Mouse (Mus musculus) MEL (cell line): ENCODE results near the gene Mettl26. TPM values are rescaled to one million over a fixed set of nuclear protein-coding genes. Genes with fewer than 3 reads are reported as not detected.

Source experiments
- DNase-seq: peaks from one replicate; pipeline ENCODE4 v3.0.0; 2011; ENCODE audit warnings: low read depth, low spot score
- H3K27ac ChIP-seq: 2 replicates; pipeline ENCODE4 v1.5.1; 2012; ENCODE audit warnings: low read depth, mild to moderate bottlenecking, control low read depth, low read length, moderate library complexity; ENCODE audit not compliant: control insufficient read depth
- H3K27me3 ChIP-seq, 2 experiments: fragments of 150-350 bp in 1 of 2; sonication (generic) in 1 of 2; 2 replicates each; pipeline ENCODE4 v1.6.1; 2012; ENCODE audit warnings: low read length in 2 of 2, mild to moderate bottlenecking in 2 of 2, improper control_type of control experiment in 1 of 2, moderate library complexity in 1 of 2; ENCODE audit not compliant: insufficient read depth in 2 of 2, control insufficient read depth in 1 of 2
- H3K36me3 ChIP-seq, 2 experiments: 2 replicates each; pipeline ENCODE4 v1.6.1; 2012 to 2014; ENCODE audit warnings: low read length in 2 of 2, improper control_type of control experiment in 1 of 2, inconsistent platforms in 1 of 2, mild to moderate bottlenecking in 1 of 2; ENCODE audit not compliant: insufficient read depth in 2 of 2, control insufficient read depth in 1 of 2
- H3K4me1 ChIP-seq, 2 experiments: fragments of 150-350 bp in 1 of 2; sonication (generic) in 1 of 2; 2 replicates each; pipeline ENCODE4 v1.6.1; 2012; ENCODE audit warnings: low read length in 2 of 2, improper control_type of control experiment in 1 of 2, mild to moderate bottlenecking in 1 of 2; ENCODE audit not compliant: insufficient read depth in 2 of 2, control insufficient read depth in 1 of 2
- H3K4me3 ChIP-seq, 2 experiments: fragments of 150-350 bp in 1 of 2; sonication (generic) in 1 of 2; 2 replicates each; pipeline ENCODE4 v1.5.1; 2012; ENCODE audit warnings: low read depth in 2 of 2, low read length in 2 of 2, mild to moderate bottlenecking in 2 of 2, moderate library complexity in 2 of 2, control low read depth in 1 of 2, improper control_type of control experiment in 1 of 2; ENCODE audit not compliant: control insufficient read depth in 1 of 2, insufficient read depth in 1 of 2
- H3K79me2 ChIP-seq: 2 replicates; pipeline ENCODE4 v1.6.1; 2012; ENCODE audit warnings: mild to moderate bottlenecking, low read length, moderate library complexity; ENCODE audit not compliant: control insufficient read depth, poor library complexity, insufficient read depth
- H3K9ac ChIP-seq: 2 replicates; pipeline ENCODE4 v1.6.1; 2012; ENCODE audit warnings: low read depth, mild to moderate bottlenecking, control low read depth, low read length, moderate library complexity; ENCODE audit not compliant: control insufficient read depth, poor library complexity, severe bottlenecking
- H3K9me3 ChIP-seq: fragments of 150-350 bp; sonication (generic); replicated peaks from 2 replicates; pipeline ENCODE4 v1.6.1; 2012; ENCODE audit warnings: mild to moderate bottlenecking, low read length, improper control_type of control experiment, moderate library complexity; ENCODE audit not compliant: insufficient read depth
- BHLHE40 ChIP-seq: IDR thresholded peaks from 2 replicates; pipeline ENCODE4 v1.6.1; 2012; ENCODE audit warnings: low read depth, mild to moderate bottlenecking, inconsistent platforms, low read length, improper control_type of control experiment, borderline replicate concordance
- CHD2 ChIP-seq: IDR thresholded peaks from 2 replicates; pipeline ENCODE4 v1.6.1; 2011; ENCODE audit warnings: low read length, improper control_type of control experiment
- CTCF ChIP-seq, 3 experiments: IDR thresholded peaks in 2 of 3; conservative IDR thresholded peaks in 1 of 3; 2 replicates each; pipeline ENCODE4 v1.5.1; 2011 to 2012; ENCODE audit warnings: low read length in 3 of 3, low read depth in 2 of 3, mild to moderate bottlenecking in 2 of 3, improper control_type of control experiment in 1 of 3, inconsistent platforms in 1 of 3, mixed read lengths in 1 of 3, moderate library complexity in 1 of 3; ENCODE audit not compliant: control insufficient read depth in 1 of 3, insufficient read depth in 1 of 3, poor library complexity in 1 of 3, severe bottlenecking in 1 of 3
- ELF1 ChIP-seq: IDR thresholded peaks from 2 replicates; pipeline ENCODE4 v1.6.1; 2014; ENCODE audit warnings: low read depth, mild to moderate bottlenecking, inconsistent platforms, low read length, improper control_type of control experiment, moderate library complexity
- GATA1 ChIP-seq: IDR thresholded peaks from 2 replicates; pipeline ENCODE4 v1.6.1; 2011; ENCODE audit warnings: low read depth, low read length, improper control_type of control experiment
- HCFC1 ChIP-seq: IDR thresholded peaks from 2 replicates; pipeline ENCODE4 v1.6.1; 2012; ENCODE audit warnings: low read depth, mild to moderate bottlenecking, inconsistent platforms, low read length, improper control_type of control experiment, moderate library complexity
- KAT2A ChIP-seq: conservative IDR thresholded peaks from 2 replicates; pipeline ENCODE4 v1.6.1; 2012; ENCODE audit warnings: low read depth, low read length, improper control_type of control experiment, inconsistent platforms
- MAFK ChIP-seq: IDR thresholded peaks from 2 replicates; pipeline ENCODE4 v1.6.1; 2011; ENCODE audit warnings: low read depth, mild to moderate bottlenecking, low read length, improper control_type of control experiment, borderline replicate concordance
- MAZ ChIP-seq: IDR thresholded peaks from 2 replicates; pipeline ENCODE4 v1.6.1; 2012; ENCODE audit warnings: low read depth, mild to moderate bottlenecking, inconsistent platforms, low read length, improper control_type of control experiment
- MXI1 ChIP-seq: IDR thresholded peaks from 2 replicates; pipeline ENCODE4 v1.6.1; 2011; ENCODE audit warnings: mild to moderate bottlenecking, low read depth, low read length, improper control_type of control experiment
- NELFE ChIP-seq: IDR thresholded peaks from 2 replicates; pipeline ENCODE4 v1.6.1; 2011; ENCODE audit warnings: low read depth, low read length, improper control_type of control experiment
- POLR2AphosphoS2 ChIP-seq: IDR thresholded peaks from 2 replicates; pipeline ENCODE4 v1.6.1; 2011; ENCODE audit warnings: low read length, improper control_type of control experiment
- RCOR1 ChIP-seq: IDR thresholded peaks from 2 replicates; pipeline ENCODE4 v1.6.1; 2012; ENCODE audit warnings: low read depth, mild to moderate bottlenecking, inconsistent platforms, low read length, improper control_type of control experiment
- SMC3 ChIP-seq: IDR thresholded peaks from 2 replicates; pipeline ENCODE4 v1.6.1; 2011; ENCODE audit warnings: low read depth, low read length, improper control_type of control experiment
- TAL1 ChIP-seq: IDR thresholded peaks from 2 replicates; pipeline ENCODE4 v1.6.1; 2012; ENCODE audit warnings: mild to moderate bottlenecking, inconsistent platforms, low read length, moderate library complexity, mixed read lengths
- TBP ChIP-seq: IDR thresholded peaks from 2 replicates; pipeline ENCODE4 v1.8.0; 2011; ENCODE audit warnings: low read depth, low read length, improper control_type of control experiment
- TCF12 ChIP-seq: IDR thresholded peaks from 2 replicates; pipeline ENCODE4 v1.6.1; 2014; ENCODE audit warnings: low read depth, mild to moderate bottlenecking, inconsistent platforms, low read length, improper control_type of control experiment, moderate library complexity
- UBTF ChIP-seq: IDR thresholded peaks from 2 replicates; pipeline ENCODE4 v1.6.1; 2012; ENCODE audit warnings: low read depth, mild to moderate bottlenecking, inconsistent platforms, low read length, improper control_type of control experiment, moderate library complexity, borderline replicate concordance; ENCODE audit not compliant: insufficient read depth
- USF2 ChIP-seq, 2 experiments: IDR thresholded peaks; 2 replicates each; pipeline ENCODE4 v1.6.1; 2011 to 2012; ENCODE audit warnings: improper control_type of control experiment in 2 of 2, low read length in 2 of 2, borderline replicate concordance in 1 of 2, inconsistent platforms in 1 of 2, low read depth in 1 of 2, mild to moderate bottlenecking in 1 of 2; ENCODE audit not compliant: insufficient read depth in 1 of 2
- ZC3H11A ChIP-seq: IDR thresholded peaks from 2 replicates; pipeline ENCODE4 v1.6.1; 2012; ENCODE audit warnings: low read depth, mild to moderate bottlenecking, inconsistent platforms, low read length, improper control_type of control experiment
- ZMIZ1 ChIP-seq: IDR thresholded peaks from 2 replicates; pipeline ENCODE4 v1.6.1; 2012; ENCODE audit warnings: low read depth, mild to moderate bottlenecking, inconsistent platforms, low read length, improper control_type of control experiment, moderate library complexity
- ZNF384 ChIP-seq: IDR thresholded peaks from 2 replicates; pipeline ENCODE4 v1.6.1; 2012; ENCODE audit warnings: low read depth, mild to moderate bottlenecking, inconsistent platforms, low read length, improper control_type of control experiment
- polyA plus RNA-seq, 2 experiments: library from polyadenylated mRNA; stranded (reverse) in 1 of 2; unstranded in 1 of 2; fragments of >175 nt in 1 of 2; fragments of >200 nt in 1 of 2; gene quantifications; 2 replicates each; pipeline versions ENCODE4 v1.2.1 to v1.2.4; 2012; ENCODE audit warnings: low replicate concordance in 2 of 2, low read depth in 1 of 2; ENCODE audit not compliant: insufficient read length in 2 of 2, insufficient read depth in 1 of 2, missing spikeins in 1 of 2
- total RNA-seq: library from RNA; depleted of rRNA; stranded (reverse); fragments of 300-350 nt; gene quantifications from 2 replicates; pipeline ENCODE4 v1.2.3, GENCODE M21; 2012

Gene Mettl26
- total and polyA plus RNA-seq, 3 experiments, result 31.7 to 50.6 TPM; not detected in 1

DNA sequence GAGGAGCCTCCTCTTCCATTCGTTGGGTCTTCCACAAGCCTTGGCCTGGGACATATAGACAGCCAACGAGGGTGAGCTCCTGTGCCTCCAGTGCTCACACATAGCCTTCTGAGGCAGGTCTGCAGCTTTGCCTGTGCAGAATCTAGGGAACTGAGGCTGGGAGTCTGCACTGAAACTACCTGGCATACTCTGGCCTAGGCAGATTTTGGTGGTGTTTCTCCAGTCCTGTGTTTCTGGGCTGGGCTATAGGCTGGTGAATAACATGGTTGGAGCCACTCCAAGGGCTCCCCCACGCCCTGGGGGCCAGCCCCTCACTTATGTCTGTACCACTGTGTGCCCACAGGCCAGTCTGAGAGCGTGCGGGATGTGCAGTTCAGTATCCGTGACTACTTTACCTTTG is 49.6 kb upstream of the Mettl26 start:
- Histone ChIP-seq H3K27ac (no peak overlapping the region), H3K9ac (peak overlapping the region; percentile 63), H3K79me2 (peaks cover 38% of the 10 kb centered on the region), H3K36me3 (peaks cover 0 to 11% of the 10 kb centered on the region in 2 experiments; a peak in 2 of 4 replicates), H3K9me3 (no peaks in the 10 kb centered on the region), H3K4me1 (peaks cover 0 to 29% of the 10 kb centered on the region in 2 experiments; a peak in 2 of 4 replicates), H3K4me3 (peak overlapping the region; percentile 73 to 89), H3K27me3 (no peaks in the 10 kb centered on the region; a peak in 1 of 4 replicates)
- TF ChIP-seq ELF1 (no peak), UBTF (no peak), ZMIZ1 (no peak), USF2 (IDR thresholded peaks at IDR 0.05; ENCODE audit: borderline replicate concordance in 1 of 2, insufficient read depth in 1 of 2, low read depth in 1 of 2, low read length in 2 of 2) (no peak), POLR2AphosphoS2 (no peak), CHD2 (no peak), MXI1 (no peak), GATA1 (no peak), HCFC1 (no peak), TBP (no peak), RCOR1 (no peak), TAL1 (no peak), MAFK (no peak), TCF12 (no peak), NELFE (no peak), KAT2A (no peak), ZNF384 (no peak), CTCF (IDR thresholded peaks at IDR 0.05 in 2 of 3, conservative IDR thresholded peaks at IDR 0.05 in 1 of 3; ENCODE audit: control insufficient read depth in 1 of 3, insufficient read depth in 1 of 3, low read depth in 2 of 3, low read length in 3 of 3, poor library complexity in 1 of 3, severe bottlenecking in 1 of 3) (no peak), BHLHE40 (no peak)
- no peak for DNase-seq

GRCm38 (mm10) chr17:25825984-25826570 is 48.8 kb upstream of the Mettl26 start:
- H3K36me3 ChIP-seq, result peaks cover 0 to 12% of the 10 kb centered on the region in 2 experiments; a peak in 2 of 4 replicates
- no peak for DNase-seq
- H3K79me2 ChIP-seq, result peaks cover 44% of the 10 kb centered on the region
- no peak overlapping the region for H3K27ac ChIP-seq
- H3K9ac ChIP-seq, result no peak overlapping the region
- no peaks in the 10 kb centered on the region for H3K9me3 ChIP-seq
- TF ChIP-seq ZC3H11A, result no peak
- TF ChIP-seq CHD2, result no peak
- TF ChIP-seq POLR2AphosphoS2, result no peak
- no peak for TF ChIP-seq MAFK
- no peak for TF ChIP-seq MAZ
- TF ChIP-seq TCF12, result no peak
- TF ChIP-seq SMC3, result no peak
- TF ChIP-seq, all 39 proteins: peak for 0
- H3K4me1 ChIP-seq, result peaks cover 0 to 33% of the 10 kb centered on the region in 2 experiments; a peak in 2 of 4 replicates
- H3K4me3 ChIP-seq, result no peak overlapping the region
- H3K27me3 ChIP-seq, result no peaks in the 10 kb centered on the region
